Mouse (Mus musculus): ENCODE measurements at regions not wholly inside any gene's neighbourhood (a gene's known extent, or its start where the extent isn't known, plus 50 kb on each side); places are given as distances from the start of the nearest gene placed in this dataset.

DNA sequence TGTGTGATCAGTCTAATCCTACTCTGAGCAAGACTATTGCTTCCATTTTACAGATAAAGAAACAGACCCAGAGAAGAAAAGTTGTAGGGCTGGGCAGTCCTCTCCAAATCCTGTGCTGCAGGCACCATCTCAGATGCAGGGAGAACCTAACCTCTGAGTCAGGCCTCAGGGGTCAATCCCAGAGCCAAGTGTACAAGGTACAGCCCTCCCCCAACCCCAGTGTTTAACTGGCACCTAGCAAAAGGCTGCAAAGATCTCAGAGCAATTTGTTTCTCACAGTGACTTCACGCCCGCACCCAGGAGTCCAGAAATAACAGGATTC, 464.8 kb downstream of the Ajap1 start:
- no peak for DNase-seq (ENCODE audit: low spot score)
- Histone ChIP-seq H3K27ac (ENCODE audit: low read depth) (no peak overlapping the region), H3K4me2 (ENCODE audit: low read length) (peak overlapping the region; percentile 48), H3K4me1 (replicated peaks; ENCODE audit: control insufficient read depth, insufficient read depth, low read length) (no peaks in the 10 kb centered on the region), H3K4me3 (ENCODE audit: low read depth, low read length) (no peak overlapping the region), H3K36me3 (ENCODE audit: control insufficient read depth, insufficient read depth, low read length) (no peaks in the 10 kb centered on the region), H3K9me3 (ENCODE audit: control insufficient read depth, low read length) (no peaks in the 10 kb centered on the region), H3K9ac (ENCODE audit: low read length) (no peak overlapping the region), H3K27me3 (replicated peaks; ENCODE audit: control insufficient read depth, insufficient read depth, low read length) (no peaks in the 10 kb centered on the region)
- WGBS: 40% methylated on average over 2 of the region's 2 CpGs
- ATAC-seq (replicated peaks; ENCODE audit: low FRiP score, low TSS enrichment, low read depth): no peak

DNA sequence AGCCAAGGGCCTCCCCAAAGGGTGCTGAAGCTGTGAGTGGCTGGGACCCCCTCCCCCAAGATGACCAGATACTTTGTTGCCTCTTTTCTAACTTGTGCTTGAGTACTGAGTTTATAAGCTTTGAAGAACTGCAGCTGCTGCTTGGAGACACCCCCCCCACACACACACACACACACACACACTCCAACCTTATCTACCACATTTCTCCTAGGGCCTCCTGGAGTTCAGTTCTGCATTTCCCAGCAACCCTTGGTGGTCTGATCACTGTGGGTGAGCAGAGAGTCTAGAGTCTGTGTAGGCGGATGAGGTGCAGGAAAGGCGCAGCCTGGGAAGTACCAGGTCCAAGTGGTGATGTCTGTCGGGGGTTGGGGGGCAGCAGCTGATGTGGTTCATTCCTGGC, 479.3 kb downstream of the Ajap1 start:
- H3K4me1 ChIP-seq (replicated peaks; ENCODE audit: control insufficient read depth, insufficient read depth, low read length): no peaks in the 10 kb centered on the region; the same call in 1 of the 2 replicates
- no peak overlapping the region for H3K9ac ChIP-seq (ENCODE audit: low read length)
- H3K4me2 ChIP-seq (ENCODE audit: low read length): no peak overlapping the region
- H3K27me3 ChIP-seq (replicated peaks; ENCODE audit: control insufficient read depth, insufficient read depth, low read length): no peaks in the 10 kb centered on the region
- no peak overlapping the region for H3K4me3 ChIP-seq (ENCODE audit: low read depth, low read length)
- no peak for ATAC-seq (replicated peaks; ENCODE audit: low FRiP score, low TSS enrichment, low read depth)
- no peak for DNase-seq (ENCODE audit: low spot score)
- no peaks in the 10 kb centered on the region for H3K9me3 ChIP-seq (ENCODE audit: control insufficient read depth, low read length)
- no peak overlapping the region for H3K27ac ChIP-seq (ENCODE audit: low read depth)
- WGBS: 64% methylated on average over 3 of the region's 3 CpGs
- no peaks in the 10 kb centered on the region for H3K36me3 ChIP-seq (ENCODE audit: control insufficient read depth, insufficient read depth, low read length)

DNA sequence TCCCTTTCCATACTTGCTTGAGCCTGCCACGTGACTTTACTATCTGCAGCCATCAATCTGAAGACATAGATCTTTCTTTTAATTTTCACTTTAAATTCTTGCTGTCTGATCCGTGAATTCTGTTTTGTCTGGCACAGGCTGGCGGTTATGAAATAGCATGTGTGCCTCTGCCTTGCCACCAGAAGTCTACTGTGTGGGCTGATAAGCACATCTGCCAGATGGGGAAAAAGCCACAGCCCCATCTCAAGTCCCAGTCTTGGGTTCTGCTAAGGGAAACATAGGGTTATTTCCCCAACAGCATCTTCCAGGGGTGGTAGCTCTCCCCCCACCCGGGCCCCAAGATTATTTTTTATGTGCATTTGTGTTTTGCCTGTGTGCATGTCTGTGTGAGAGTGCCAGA, 480.1 kb downstream of the Ajap1 start:
- WGBS: 72% methylated on average over 4 of the region's 4 CpGs
- H3K27ac ChIP-seq (ENCODE audit: low read depth): no peak overlapping the region

DNA sequence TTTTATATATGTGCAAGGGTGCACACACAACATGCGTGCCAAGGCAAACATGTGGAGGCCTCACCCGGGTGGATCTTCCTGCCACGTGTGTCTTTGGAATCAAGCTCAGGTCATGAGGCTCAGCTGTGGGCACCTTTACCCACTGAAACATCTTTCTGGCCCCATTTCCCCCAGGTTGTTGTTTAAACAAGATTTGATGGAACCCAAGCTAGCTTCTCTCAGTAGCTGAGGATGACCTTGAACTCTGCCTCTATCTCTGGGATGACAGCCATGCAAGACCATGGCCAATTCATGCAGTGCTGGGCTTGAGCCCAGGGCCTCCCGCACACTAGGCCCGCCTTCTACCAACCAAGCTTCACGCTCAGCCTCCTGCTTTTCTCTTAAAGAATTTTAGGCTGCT, 480.9 kb downstream of the Ajap1 start:
- WGBS: 82% methylated on average over 6 of the region's 6 CpGs
- H3K36me3 ChIP-seq (ENCODE audit: control insufficient read depth, insufficient read depth, low read length): no peaks in the 10 kb centered on the region
- no peak overlapping the region for H3K4me2 ChIP-seq (ENCODE audit: low read length)
- no peak for ATAC-seq (replicated peaks; ENCODE audit: low FRiP score, low TSS enrichment, low read depth)
- H3K9me3 ChIP-seq (ENCODE audit: control insufficient read depth, low read length): no peaks in the 10 kb centered on the region
- H3K4me3 ChIP-seq (ENCODE audit: low read depth, low read length): no peak overlapping the region
- no peaks in the 10 kb centered on the region for H3K27me3 ChIP-seq (replicated peaks; ENCODE audit: control insufficient read depth, insufficient read depth, low read length)
- H3K9ac ChIP-seq (ENCODE audit: low read length): no peak overlapping the region
- no peak overlapping the region for H3K27ac ChIP-seq (ENCODE audit: low read depth)
- no peaks in the 10 kb centered on the region; the same call in 1 of the 2 replicates for H3K4me1 ChIP-seq (replicated peaks; ENCODE audit: control insufficient read depth, insufficient read depth, low read length)
- DNase-seq (ENCODE audit: low spot score): no peak

More for the DNA sequence above, 480.1 kb downstream of the Ajap1 start:
- Histone ChIP-seq H3K9ac (ENCODE audit: low read length) (no peak overlapping the region), H3K4me2 (ENCODE audit: low read length) (no peak overlapping the region), H3K9me3 (ENCODE audit: control insufficient read depth, low read length) (no peaks in the 10 kb centered on the region), H3K4me1 (replicated peaks; ENCODE audit: control insufficient read depth, insufficient read depth, low read length) (no peaks in the 10 kb centered on the region; the same call in 1 of the 2 replicates), H3K36me3 (ENCODE audit: control insufficient read depth, insufficient read depth, low read length) (no peaks in the 10 kb centered on the region), H3K4me3 (ENCODE audit: low read depth, low read length) (no peak overlapping the region), H3K27me3 (replicated peaks; ENCODE audit: control insufficient read depth, insufficient read depth, low read length) (no peaks in the 10 kb centered on the region)
- DNase-seq (ENCODE audit: low spot score) (no peak), ATAC-seq (replicated peaks; ENCODE audit: low FRiP score, low TSS enrichment, low read depth) (no peak)

DNA sequence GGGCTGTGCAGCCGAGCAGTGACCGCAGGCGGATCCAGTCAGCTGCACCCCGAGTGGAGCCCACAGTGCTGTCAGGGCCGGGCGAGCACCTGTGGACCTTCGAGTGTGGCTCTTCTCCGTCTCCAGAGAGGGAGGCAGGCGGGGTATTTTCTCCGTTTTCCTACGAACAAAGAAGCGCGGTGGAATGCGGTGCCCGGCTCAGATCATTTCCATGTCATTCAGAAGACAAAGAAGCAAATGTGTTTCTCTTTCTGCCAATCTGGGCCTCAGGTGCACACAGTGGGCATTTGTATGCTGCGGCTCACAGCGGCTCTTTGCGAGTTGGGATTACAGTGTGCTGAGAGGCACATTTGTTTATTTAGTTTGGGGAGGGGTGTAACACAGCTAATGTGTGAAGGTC, 483.1 kb downstream of the Ajap1 start:
- Histone ChIP-seq H3K9ac (ENCODE audit: low read length) (no peak overlapping the region), H3K4me2 (ENCODE audit: low read length) (no peak overlapping the region), H3K27me3 (replicated peaks; ENCODE audit: control insufficient read depth, insufficient read depth, low read length) (no peaks in the 10 kb centered on the region), H3K27ac (ENCODE audit: low read depth) (no peak overlapping the region), H3K36me3 (ENCODE audit: control insufficient read depth, insufficient read depth, low read length) (no peaks in the 10 kb centered on the region), H3K4me3 (ENCODE audit: low read depth, low read length) (no peak overlapping the region), H3K9me3 (ENCODE audit: control insufficient read depth, low read length) (no peaks in the 10 kb centered on the region), H3K4me1 (replicated peaks; ENCODE audit: control insufficient read depth, insufficient read depth, low read length) (no peaks in the 10 kb centered on the region; the same call in 1 of the 2 replicates)
- 70% methylated on average over 18 of the region's 18 CpGs for WGBS
- ATAC-seq (replicated peaks; ENCODE audit: low FRiP score, low TSS enrichment, low read depth) (no peak), DNase-seq (ENCODE audit: low spot score) (no peak)

DNA sequence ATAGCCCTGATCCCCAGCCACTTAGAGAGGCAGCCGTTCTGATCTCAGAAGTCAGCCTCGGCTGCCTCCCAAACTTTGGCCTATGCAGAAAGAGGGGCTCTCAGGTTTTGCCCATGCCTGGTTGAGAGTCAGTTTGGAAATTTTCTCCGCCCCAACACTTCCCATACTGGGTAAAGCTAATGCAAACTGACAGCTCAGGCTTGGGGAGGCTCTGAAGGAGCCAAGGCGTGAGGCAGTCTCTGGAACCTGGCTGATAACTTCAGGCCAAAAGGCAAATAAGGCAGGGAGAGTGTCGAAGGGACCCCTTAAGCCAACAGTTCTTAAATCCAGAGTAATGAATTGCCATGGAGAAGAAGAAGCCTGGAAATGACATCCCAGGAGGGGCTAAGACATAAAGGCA, 485.4 kb downstream of the Ajap1 start:
- H3K9me3 ChIP-seq (ENCODE audit: control insufficient read depth, low read length): no peaks in the 10 kb centered on the region
- no peak overlapping the region for H3K9ac ChIP-seq (ENCODE audit: low read length)
- H3K27ac ChIP-seq (ENCODE audit: low read depth): no peak overlapping the region
- ATAC-seq (replicated peaks; ENCODE audit: low FRiP score, low TSS enrichment, low read depth): no peak
- WGBS: 78% methylated on average over 5 of the region's 5 CpGs
- no peak for DNase-seq (ENCODE audit: low spot score)
- no peak overlapping the region for H3K4me3 ChIP-seq (ENCODE audit: low read depth, low read length)
- no peaks in the 10 kb centered on the region for H3K36me3 ChIP-seq (ENCODE audit: control insufficient read depth, insufficient read depth, low read length)
- H3K4me1 ChIP-seq (replicated peaks; ENCODE audit: control insufficient read depth, insufficient read depth, low read length): no peaks in the 10 kb centered on the region
- H3K27me3 ChIP-seq (replicated peaks; ENCODE audit: control insufficient read depth, insufficient read depth, low read length): no peaks in the 10 kb centered on the region
- H3K4me2 ChIP-seq (ENCODE audit: low read length): no peak overlapping the region

DNA sequence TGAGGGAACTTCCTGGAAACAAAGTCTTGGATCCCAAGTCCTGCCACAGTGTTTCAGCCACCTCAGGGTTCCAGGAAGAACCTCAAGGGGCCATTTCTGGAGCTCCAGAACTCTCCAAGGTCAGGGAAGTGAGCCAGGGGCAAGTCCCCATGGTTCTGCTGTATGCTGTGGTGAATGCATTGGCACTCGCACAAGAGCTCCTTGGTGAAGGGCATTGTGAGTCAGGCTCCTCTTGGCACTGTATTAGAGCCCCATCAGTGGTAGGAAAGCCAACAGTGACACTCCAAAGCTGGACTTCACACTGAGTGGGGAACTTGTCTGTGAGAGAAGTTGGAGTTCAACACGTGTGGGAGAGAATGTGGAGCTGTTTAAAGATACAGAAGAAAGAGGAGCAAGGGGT, 486.0 kb downstream of the Ajap1 start:
- Histone ChIP-seq H3K4me2 (ENCODE audit: low read length) (no peak overlapping the region), H3K4me1 (replicated peaks; ENCODE audit: control insufficient read depth, insufficient read depth, low read length) (no peaks in the 10 kb centered on the region), H3K27ac (ENCODE audit: low read depth) (no peak overlapping the region), H3K27me3 (replicated peaks; ENCODE audit: control insufficient read depth, insufficient read depth, low read length) (no peaks in the 10 kb centered on the region), H3K4me3 (ENCODE audit: low read depth, low read length) (no peak overlapping the region), H3K36me3 (ENCODE audit: control insufficient read depth, insufficient read depth, low read length) (no peaks in the 10 kb centered on the region), H3K9me3 (ENCODE audit: control insufficient read depth, low read length) (no peaks in the 10 kb centered on the region), H3K9ac (ENCODE audit: low read length) (no peak overlapping the region)
- ATAC-seq (replicated peaks; ENCODE audit: low FRiP score, low TSS enrichment, low read depth) (no peak), DNase-seq (ENCODE audit: low spot score) (no peak)
- 80% methylated on average over 2 of the region's 2 CpGs for WGBS

DNA sequence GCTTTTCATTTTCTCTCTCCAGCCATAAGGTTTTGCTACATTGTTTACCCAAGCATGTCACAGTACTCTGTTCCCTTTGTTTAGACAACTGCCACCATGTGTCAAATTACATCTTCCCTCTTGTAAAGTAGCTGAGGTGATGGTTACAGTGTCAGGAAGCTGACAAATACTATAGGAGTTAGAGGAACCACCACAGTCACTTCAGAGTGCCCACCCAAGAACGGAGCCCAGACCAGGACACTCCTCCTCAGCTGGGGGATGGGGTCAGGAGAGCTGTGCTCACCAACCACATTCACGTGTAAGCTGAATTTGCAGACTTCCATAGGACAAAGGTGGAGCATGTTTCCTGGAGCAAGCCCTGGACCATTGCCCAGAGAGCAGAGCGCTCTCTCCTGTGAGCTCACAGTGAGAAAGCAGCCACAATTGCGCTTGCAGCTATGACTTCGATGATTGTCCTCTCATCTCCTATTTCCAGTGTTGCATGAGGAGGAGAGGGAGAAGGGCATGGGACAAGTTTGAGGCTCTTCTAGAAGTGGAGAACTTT, 487.5 kb downstream of the Ajap1 start:
- H3K4me1 ChIP-seq (replicated peaks; ENCODE audit: control insufficient read depth, insufficient read depth, low read length): no peaks in the 10 kb centered on the region
- WGBS: 63% methylated on average over 5 of the region's 5 CpGs
- H3K9me3 ChIP-seq (ENCODE audit: control insufficient read depth, low read length): no peaks in the 10 kb centered on the region
- no peak overlapping the region for H3K27ac ChIP-seq (ENCODE audit: low read depth)
- H3K36me3 ChIP-seq (ENCODE audit: control insufficient read depth, insufficient read depth, low read length): no peaks in the 10 kb centered on the region
- H3K9ac ChIP-seq (ENCODE audit: low read length): no peak overlapping the region
- H3K4me3 ChIP-seq (ENCODE audit: low read depth, low read length): no peak overlapping the region
- H3K27me3 ChIP-seq (replicated peaks; ENCODE audit: control insufficient read depth, insufficient read depth, low read length): no peaks in the 10 kb centered on the region
- ATAC-seq (replicated peaks; ENCODE audit: low FRiP score, low TSS enrichment, low read depth): no peak
- DNase-seq (ENCODE audit: low spot score): no peak
- no peak overlapping the region for H3K4me2 ChIP-seq (ENCODE audit: low read length)

DNA sequence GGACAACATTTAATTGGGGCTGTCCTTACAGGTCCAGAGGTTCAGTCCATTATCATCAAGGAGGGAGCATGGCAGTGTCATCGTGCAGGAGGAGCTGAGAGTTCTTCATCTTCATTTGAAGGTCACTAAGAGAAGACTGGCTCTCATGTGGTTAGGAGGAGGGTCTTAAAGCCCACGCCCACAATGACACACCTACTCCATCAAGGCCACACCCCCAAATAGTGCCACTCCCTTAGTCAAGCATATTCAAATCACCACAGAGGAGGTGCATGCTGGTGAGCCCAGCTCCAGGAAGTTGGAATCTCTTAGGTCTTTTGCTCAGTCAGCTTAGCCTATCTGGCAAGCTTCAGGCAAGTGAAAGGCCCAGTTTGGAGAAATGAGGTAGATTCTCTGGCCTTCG, 488.4 kb downstream of the Ajap1 start:
- Histone ChIP-seq H3K27me3 (replicated peaks; ENCODE audit: control insufficient read depth, insufficient read depth, low read length) (no peaks in the 10 kb centered on the region), H3K4me2 (ENCODE audit: low read length) (no peak overlapping the region), H3K4me1 (replicated peaks; ENCODE audit: control insufficient read depth, insufficient read depth, low read length) (no peaks in the 10 kb centered on the region), H3K9ac (ENCODE audit: low read length) (no peak overlapping the region), H3K36me3 (ENCODE audit: control insufficient read depth, insufficient read depth, low read length) (no peaks in the 10 kb centered on the region), H3K4me3 (ENCODE audit: low read depth, low read length) (no peak overlapping the region), H3K27ac (ENCODE audit: low read depth) (no peak overlapping the region), H3K9me3 (ENCODE audit: control insufficient read depth, low read length) (no peaks in the 10 kb centered on the region)
- WGBS: 75% methylated on average over 3 of the region's 3 CpGs
- DNase-seq (ENCODE audit: low spot score) (no peak), ATAC-seq (replicated peaks; ENCODE audit: low FRiP score, low TSS enrichment, low read depth) (no peak)

Measured in intestine, embryonic 14.5 days (tissue).